ENCODE assay signal across 14 mouse cellular contexts in genomic region chr5:93144874-93145273, GRCm38 (mm10). TPM values are rescaled to one million over a fixed set of nuclear protein-coding genes. Genes with fewer than 3 reads are reported as not detected.
DNase-seq lines count a peak whose midpoint lies in the region; ATAC-seq and TF ChIP-seq lines count a peak whose summit lies in the region.
"Had no signal": no experiment of that assay in that cellular context is flagged by ENCODE, and none has a peak within 500 bp of the region (broad histone marks: within the 10 kb centered on the region; RNA-seq: fewer than 3 reads in every experiment).

No protein-coding gene starts in this region.

- peaks cover 18% of the 10 kb centered on the region for H3K36me3 ChIP-seq in kidney, postnatal 0 days (ENCODE audit: insufficient read depth, low read length)
- peaks cover 45% of the 10 kb centered on the region for H3K36me3 ChIP-seq in limb, embryonic 14.5 days (ENCODE audit: control insufficient read depth, insufficient read depth, low read length)

- ATAC-seq in kidney, postnatal 0 days (replicated peaks; ENCODE audit: low FRiP score, low read depth): no peak
- ATAC-seq in limb, embryonic 14.5 days (ENCODE audit: low FRiP score, low read depth): 0 out of 2 replicates have a peak, but pooled peaks have one; percentile 8
- no peak for ATAC-seq in megakaryocyte, adult 5-6 weeks (ENCODE audit: poor library complexity, severe bottlenecking)

- no peak overlapping the region for H3K4me2 ChIP-seq in kidney, postnatal 0 days (ENCODE audit: low read length)
- no peak overlapping the region for H3K4me2 ChIP-seq in limb, embryonic 14.5 days (replicated peaks; ENCODE audit: low read depth, low read length, severe bottlenecking)
- H3K4me2 ChIP-seq: hindbrain, embryonic 15.5 days; midbrain, embryonic 12.5 days had no signal

- 17% methylated on average over 5 of the region's 5 CpGs for WGBS in kidney, postnatal 0 days
- 13% methylated on average over 5 of the region's 5 CpGs for WGBS in limb, embryonic 14.5 days

- no peak overlapping the region for H3K4me3 ChIP-seq in kidney, postnatal 0 days (replicated peaks; ENCODE audit: low read depth, low read length)
- no peak overlapping the region for H3K4me3 ChIP-seq in limb, embryonic 14.5 days (replicated peaks; ENCODE audit: low read length)
- H3K4me3 ChIP-seq: hindbrain, embryonic 15.5 days; midbrain, embryonic 12.5 days had no signal

- peaks cover 20% of the 10 kb centered on the region for H3K4me1 ChIP-seq in kidney, postnatal 0 days (replicated peaks; ENCODE audit: insufficient read depth, low read length)
- H3K4me1 ChIP-seq in limb, embryonic 14.5 days (ENCODE audit: control insufficient read depth, insufficient read depth, low read length): peaks cover 16% of the 10 kb centered on the region

- no peak overlapping the region for H3K27ac ChIP-seq in kidney, postnatal 0 days
- H3K27ac ChIP-seq in limb, embryonic 14.5 days (replicated peaks; ENCODE audit: low read depth, low read length): peak overlapping the region; percentile 33; the same call in 1 of the 2 replicates
- H3K27ac ChIP-seq: hindbrain, embryonic 15.5 days; midbrain, embryonic 12.5 days; stomach, postnatal 0 days had no signal

- TF ChIP-seq CTCF in kidney, postnatal 0 days (IDR thresholded peaks at IDR 0.05; ENCODE audit: low read depth): no peak

- peak; percentile 39 for DNase-seq in kidney, postnatal 0 days (ENCODE audit: low spot score)
- no peak for DNase-seq in kidney, postnatal 25 days
- peak; percentile 31 for DNase-seq in Muller cell, postnatal 12 days (ENCODE audit: inconsistent ontology term)
- peak; percentile 51 for DNase-seq in adrenal gland, postnatal 10 days
- DNase-seq in limb, embryonic 14.5 days (ENCODE audit: low spot score): peak; percentile 70
- no peak for DNase-seq in layer of hippocampus, adult 11-12 months (ENCODE audit: low spot score)
- DNase-seq: cerebellum, postnatal 36 days; gastrocnemius, postnatal 25 days; kidney, postnatal 36 days; lung, adult 18-20 months had no signal

- no peaks in the 10 kb centered on the region for H3K9me3 ChIP-seq in kidney, postnatal 0 days (replicated peaks; ENCODE audit: low read length)
- no peaks in the 10 kb centered on the region for H3K9me3 ChIP-seq in limb, embryonic 14.5 days (ENCODE audit: control insufficient read depth, low read length)
- H3K9me3 ChIP-seq: hindbrain, embryonic 15.5 days; midbrain, embryonic 12.5 days had no signal

- no peak overlapping the region for H3K9ac ChIP-seq in kidney, postnatal 0 days (ENCODE audit: low read depth, low read length)
- H3K9ac ChIP-seq in limb, embryonic 14.5 days (ENCODE audit: low read depth, low read length, severe bottlenecking): no peak overlapping the region
- H3K9ac ChIP-seq: hindbrain, embryonic 15.5 days; midbrain, embryonic 12.5 days had no signal

- H3K27me3 ChIP-seq in kidney, postnatal 0 days (ENCODE audit: insufficient read depth, low read length): no peaks in the 10 kb centered on the region
- no peaks in the 10 kb centered on the region for H3K27me3 ChIP-seq in limb, embryonic 14.5 days (ENCODE audit: control insufficient read depth, insufficient read depth, low read length)
- H3K27me3 ChIP-seq: hindbrain, embryonic 15.5 days; midbrain, embryonic 12.5 days had no signal

- no peak for TF ChIP-seq POLR2A in limb, embryonic 14.5 days (IDR thresholded peaks at IDR 0.05; ENCODE audit: borderline replicate concordance, extremely low read depth, insufficient read depth, insufficient read length)

RNA-seq across cellular contexts. Expression of gene Sept11, which starts 51.6 kb away (rescaled TPM):
- 140 and 154 TPM in 2 replicates for polyA plus RNA-seq in kidney, postnatal 0 days (2015; fragmentation: Nextera tagmentation; extraction: Ambion mirVana)
- total RNA-seq in adrenal gland, postnatal 10 days (2021): 10 to 100 TPM; 67.7 to 77.8 TPM
- 141 and 149 TPM in 2 replicates for polyA plus RNA-seq in limb, embryonic 14.5 days (2012; rRNA removed)
- polyA plus RNA-seq in limb, embryonic 14.5 days (2014; fragmentation: Nextera tagmentation; extraction: Ambion mirVana): 197 and 206 TPM in 2 replicates
- 70.4 and 82.5 TPM in 2 replicates for total RNA-seq in megakaryocyte, adult 5-6 weeks (2015)
- 83.3 and 87.4 TPM in 2 replicates for total RNA-seq in megakaryocyte, adult 5-6 weeks (2017)

Comparison
In these comparisons a context has a peak if more than half of its experiments do, and no peak if none do; other contexts are left out.
1. DNase-seq: peak in kidney, postnatal 0 days (single experiment), Muller cell, postnatal 12 days (single experiment), adrenal gland, postnatal 10 days (single experiment) and limb, embryonic 14.5 days (single experiment); none in kidney, postnatal 25 days (0 of 2) and layer of hippocampus, adult 11-12 months (single experiment).